In genomic region chr10:44459321-44460000, GRCm38 (mm10) we compare ENCODE assay signal across 8 mouse cellular contexts.
DNase-seq lines count a peak whose midpoint lies in the region; ATAC-seq and TF ChIP-seq lines count a peak whose summit lies in the region.

No protein-coding gene starts in this region.

- H3K9ac ChIP-seq in lung, embryonic 15.5 days: no peak overlapping the region
- H3K9ac ChIP-seq in heart, embryonic 11.5 days (ENCODE audit: low read depth, low read length): no peak overlapping the region
- H3K9ac ChIP-seq in liver, embryonic 14.5 days (replicated peaks): no peak overlapping the region
- H3K9ac ChIP-seq in stomach, embryonic 15.5 days: no peak overlapping the region

- no peak for TF ChIP-seq EP300 in liver, embryonic 14.5 days (IDR thresholded peaks at IDR 0.05; ENCODE audit: low read depth)

- peak overlapping the region; percentile 56; the same call in 1 of the 2 replicates for H3K4me3 ChIP-seq in lung, embryonic 15.5 days
- H3K4me3 ChIP-seq in heart, embryonic 11.5 days (ENCODE audit: low read depth, low read length): peak overlapping the region; percentile 59
- peak overlapping the region; percentile 11 to 60 for H3K4me3 ChIP-seq in liver, embryonic 14.5 days (ENCODE audit: insufficient read depth in 1 of 2, low read depth in 2 of 2, low read length in 2 of 2)
- H3K4me3 ChIP-seq in stomach, embryonic 15.5 days (replicated peaks): peak overlapping the region; percentile 55; the same call in 1 of the 2 replicates
- no peak overlapping the region for H3K4me3 ChIP-seq in cerebellum, adult 2 months (replicated peaks; ENCODE audit: insufficient read depth, low read depth, low read length)

- peak overlapping the region; percentile 94 for H3K4me2 ChIP-seq in lung, embryonic 15.5 days
- H3K4me2 ChIP-seq in heart, embryonic 11.5 days: peak overlapping the region; percentile 96
- H3K4me2 ChIP-seq in liver, embryonic 14.5 days (ENCODE audit: low read depth): peak overlapping the region; percentile 88
- H3K4me2 ChIP-seq in stomach, embryonic 15.5 days: peak overlapping the region; percentile 98

- peak overlapping the region; percentile 75 for H3K27ac ChIP-seq in lung, embryonic 15.5 days
- H3K27ac ChIP-seq in heart, embryonic 11.5 days (ENCODE audit: low read depth, low read length): no peak overlapping the region
- H3K27ac ChIP-seq in liver, embryonic 14.5 days: no peak overlapping the region
- peak overlapping the region; percentile 51; the same call in 1 of the 2 replicates for H3K27ac ChIP-seq in stomach, embryonic 15.5 days
- H3K27ac ChIP-seq in cerebellum, adult 2 months (ENCODE audit: insufficient read depth, low read length): no peak overlapping the region

- DNase-seq in lung, postnatal 14 days: no peak
- no peak for DNase-seq in liver, embryonic 14.5 days (ENCODE audit: low read depth in 3 of 3, low spot score in 3 of 3)
- DNase-seq in ovary, postnatal 36 days (ENCODE audit: low spot score): no peak
- no peak for DNase-seq in thymus, postnatal 25 days
- DNase-seq in cerebellum, adult 2 months: no peak

- peaks cover 36% of the 10 kb centered on the region for H3K4me1 ChIP-seq in lung, embryonic 15.5 days
- H3K4me1 ChIP-seq in heart, embryonic 11.5 days (ENCODE audit: control insufficient read depth, insufficient read depth, low read length): no peaks in the 10 kb centered on the region
- H3K4me1 ChIP-seq in liver, embryonic 14.5 days (replicated peaks; ENCODE audit: control insufficient read depth in 2 of 2, insufficient read depth in 2 of 2, low read length in 1 of 2): peaks cover 3 to 12% of the 10 kb centered on the region in 2 experiments
- peaks cover 16% of the 10 kb centered on the region for H3K4me1 ChIP-seq in stomach, embryonic 15.5 days
- H3K4me1 ChIP-seq in cerebellum, adult 2 months (ENCODE audit: control insufficient read depth, insufficient read depth, low read length): no peaks in the 10 kb centered on the region

- no peak for ATAC-seq in lung, embryonic 15.5 days (ENCODE audit: borderline replicate concordance, extremely low read depth, low FRiP score, low TSS enrichment)
- no peak for ATAC-seq in heart, embryonic 11.5 days (replicated peaks; ENCODE audit: insufficient number of reproducible peaks, low FRiP score, low TSS enrichment)
- ATAC-seq in liver, embryonic 14.5 days (ENCODE audit: insufficient read depth): no peak
- ATAC-seq in stomach, embryonic 15.5 days (ENCODE audit: insufficient read depth, low FRiP score, low read depth): no peak

- no peak for TF ChIP-seq CTCF in liver, embryonic 14.5 days (IDR thresholded peaks at IDR 0.05; ENCODE audit: low read depth)
- TF ChIP-seq CTCF in cerebellum, adult 2 months (IDR thresholded peaks at IDR 0.05; ENCODE audit: borderline replicate concordance, insufficient read depth, low read depth, low read length): no peak

- 8% methylated on average over 11 of the region's 11 CpGs for WGBS in lung, embryonic 15.5 days
- WGBS in heart, embryonic 11.5 days (ENCODE audit: insufficient replicate concordance): 10% methylated on average over 11 of the region's 11 CpGs
- WGBS in liver, embryonic 14.5 days (ENCODE audit: insufficient replicate concordance): 10% methylated on average over 11 of the region's 11 CpGs
- WGBS in stomach, embryonic 15.5 days: 8% methylated on average over 11 of the region's 11 CpGs
- WGBS in cerebellum, adult 2 months: 26% methylated on average over 11 of the region's 11 CpGs

- no peak for TF ChIP-seq POLR2A in cerebellum, adult 2 months (IDR thresholded peaks at IDR 0.05; ENCODE audit: borderline replicate concordance, insufficient read depth, low read length)

- no peaks in the 10 kb centered on the region for H3K36me3 ChIP-seq in lung, embryonic 15.5 days
- H3K36me3 ChIP-seq in heart, embryonic 11.5 days (ENCODE audit: control insufficient read depth, insufficient read depth, low read length): no peaks in the 10 kb centered on the region
- H3K36me3 ChIP-seq in liver, embryonic 14.5 days (replicated peaks; ENCODE audit: control insufficient read depth, insufficient read depth, low read depth): no peaks in the 10 kb centered on the region
- no peaks in the 10 kb centered on the region for H3K36me3 ChIP-seq in stomach, embryonic 15.5 days

- no peaks in the 10 kb centered on the region for H3K9me3 ChIP-seq in lung, embryonic 15.5 days
- no peaks in the 10 kb centered on the region for H3K9me3 ChIP-seq in heart, embryonic 11.5 days (replicated peaks; ENCODE audit: control insufficient read depth, low read length)
- no peaks in the 10 kb centered on the region for H3K9me3 ChIP-seq in liver, embryonic 14.5 days (ENCODE audit: control insufficient read depth, low read length)
- H3K9me3 ChIP-seq in stomach, embryonic 15.5 days: no peaks in the 10 kb centered on the region

- peaks cover 33% of the 10 kb centered on the region for H3K27me3 ChIP-seq in lung, embryonic 15.5 days
- H3K27me3 ChIP-seq in heart, embryonic 11.5 days (ENCODE audit: control insufficient read depth, insufficient read depth, low read length): peaks cover 41% of the 10 kb centered on the region
- peaks cover 24% of the 10 kb centered on the region for H3K27me3 ChIP-seq in liver, embryonic 14.5 days (ENCODE audit: control insufficient read depth, insufficient read depth, low read length)
- peaks cover 33% of the 10 kb centered on the region for H3K27me3 ChIP-seq in stomach, embryonic 15.5 days (replicated peaks)
- H3K27me3 ChIP-seq in cerebellum, adult 2 months (ENCODE audit: control insufficient read depth, insufficient read depth, low read length): peaks cover 8% of the 10 kb centered on the region; the same call in 1 of the 2 replicates

Comparison
In these comparisons a context has a peak if more than half of its experiments do, and no peak if none do; other contexts are left out.
1. H3K27ac ChIP-seq: peak in lung, embryonic 15.5 days (single experiment) and stomach, embryonic 15.5 days (single experiment); none in heart, embryonic 11.5 days (single experiment), liver, embryonic 14.5 days (single experiment) and cerebellum, adult 2 months (single experiment).
2. Peak in every context shown above with its lines, with median percentiles within 50 percentile points of each other: H3K4me2 ChIP-seq.